Mouse (Mus musculus) liver, embryonic 14.5 days (tissue): ENCODE measurements around the gene Iqcf3. TPM values are rescaled to one million over a fixed set of nuclear protein-coding genes. Genes with fewer than 3 reads are reported as not detected.
A peak's percentile ranks its signal among the peaks of the same experiment; 100 is the strongest.

Experiments
- ATAC-seq: fragments of 200-750 bp; cut with Nextera tagmentation; 2 replicates; pipeline ENCODE4 v1.8.0; 2017; ENCODE audit warnings: moderate number of reproducible peaks, mild to moderate bottlenecking, moderate library complexity; ENCODE audit not compliant: insufficient read depth
- DNase-seq, 3 experiments: peaks; one replicate each; pipeline ENCODE4 v3.0.0-alpha.2; 2012 to 2013; ENCODE audit warnings: low read depth in 3 of 3, low spot score in 3 of 3
- H3K27ac ChIP-seq: fragments of 300-500 bp; sonication (generic); 2 replicates; pipeline ENCODE4 v1.5.1; 2014; ENCODE audit warnings: moderate library complexity, mild to moderate bottlenecking, control low read depth, inconsistent platforms
- H3K27me3 ChIP-seq: fragments of 300-500 bp; sonication (generic); 2 replicates; pipeline ENCODE4 v1.6.1; 2014; ENCODE audit warnings: mild to moderate bottlenecking, low read length, moderate library complexity; ENCODE audit not compliant: control insufficient read depth, insufficient read depth
- H3K36me3 ChIP-seq: fragments of 300-500 bp; sonication (generic); replicated peaks from 2 replicates; pipeline ENCODE4 v1.6.1; 2014; ENCODE audit warnings: low read depth; ENCODE audit not compliant: control insufficient read depth, insufficient read depth
- H3K4me1 ChIP-seq, 2 experiments: fragments of 200-500 bp in 1 of 2; fragments of 300-500 bp in 1 of 2; sonication (generic) in 1 of 2; replicated peaks; 2 replicates each; pipeline ENCODE4 v1.6.1; 2012 to 2014; ENCODE audit warnings: antibody characterized with exemption in 1 of 2, inconsistent platforms in 1 of 2, low read length in 1 of 2; ENCODE audit not compliant: control insufficient read depth in 2 of 2, insufficient read depth in 2 of 2
- H3K4me2 ChIP-seq: fragments of 300-500 bp; sonication (generic); 2 replicates; pipeline ENCODE4 v1.6.1; 2014; ENCODE audit warnings: low read depth, mild to moderate bottlenecking, control low read depth, moderate library complexity
- H3K4me3 ChIP-seq, 2 experiments: fragments of 200-500 bp in 1 of 2; fragments of 300-500 bp in 1 of 2; sonication (generic) in 1 of 2; 2 replicates each; pipeline ENCODE4 v1.5.1; 2012 to 2014; ENCODE audit warnings: low read depth in 2 of 2, low read length in 2 of 2, mild to moderate bottlenecking in 2 of 2, control low read depth in 1 of 2, inconsistent platforms in 1 of 2, moderate library complexity in 1 of 2; ENCODE audit not compliant: insufficient read depth in 1 of 2
- H3K9ac ChIP-seq: fragments of 300-500 bp; sonication (generic); replicated peaks from 2 replicates; pipeline ENCODE4 v1.6.1; 2014; ENCODE audit warnings: mild to moderate bottlenecking, control low read depth, moderate library complexity
- H3K9me3 ChIP-seq: fragments of 300-500 bp; sonication (generic); 2 replicates; pipeline ENCODE4 v1.6.1; 2016; ENCODE audit warnings: low read length, mixed read lengths; ENCODE audit not compliant: control insufficient read depth
- CTCF ChIP-seq: IDR thresholded peaks from 2 replicates; pipeline ENCODE4 v1.5.1; 2016; ENCODE audit warnings: antibody characterized with exemption, low read depth, control low read depth
- EP300 ChIP-seq: IDR thresholded peaks from 2 replicates; pipeline ENCODE4 v1.6.1; 2016; ENCODE audit warnings: antibody characterized with exemption, low read depth
- WGBS: fragments of 180-500 bp; shearing (Covaris S2); extraction: QIAGEN DNeasy Blood & Tissue Kit; methylation state at CpG from one replicate; pipeline ENCODE4 v1.1.7; 2014; ENCODE audit not compliant: insufficient replicate concordance; 5-methylcytosine and 5-hydroxymethylcytosine counted together
- polyA plus RNA-seq, 2 experiments: library from polyadenylated mRNA; depleted of rRNA in 1 of 2; stranded (reverse) in 1 of 2; unstranded in 1 of 2; fragments of >200 nt; fragmentation: Nextera tagmentation in 1 of 2; extraction: Ambion mirVana in 1 of 2; gene quantifications; 2 replicates each; pipeline versions ENCODE4 v1.2.1 to v1.2.3; 2012 to 2014

Gene Iqcf3
- polyA plus RNA-seq, 2 experiments = not detected

- Histone ChIP-seq H3K27me3 (no peaks in the 10 kb centered on the region), H3K4me3 (no peak overlapping the region), H3K36me3 (no peaks in the 10 kb centered on the region; the same call in 1 of the 2 replicates), H3K4me1 (peaks cover 5 to 6% of the 10 kb centered on the region in 2 experiments; a peak in 3 of 4 replicates), H3K27ac (no peak overlapping the region), H3K9me3 (no peaks in the 10 kb centered on the region), H3K4me2 (no peak overlapping the region), H3K9ac (no peak overlapping the region)
- TF ChIP-seq CTCF (no peak), EP300 (no peak)
- no peak for ATAC-seq
- DNase-seq = no peak
- WGBS = 78% methylated on average over 17 of the region's 17 CpGs
Measured at GRCm38 (mm10) chr9:106482578-106483115, 78.8 kb downstream of the Iqcf3 start.

- ATAC-seq (no peak), DNase-seq (no peak)
- no peaks in the 10 kb centered on the region for H3K27me3 ChIP-seq
- no peak overlapping the region for H3K9ac ChIP-seq
- H3K27ac ChIP-seq = no peak overlapping the region
- H3K4me1 ChIP-seq = peaks cover 6 to 8% of the 10 kb centered on the region in 2 experiments; a peak in 3 of 4 replicates
- H3K36me3 ChIP-seq = no peaks in the 10 kb centered on the region; the same call in 1 of the 2 replicates
- no peak overlapping the region for H3K4me2 ChIP-seq
- no peaks in the 10 kb centered on the region for H3K9me3 ChIP-seq
- no peak overlapping the region for H3K4me3 ChIP-seq
- TF ChIP-seq CTCF (no peak), EP300 (no peak)
- WGBS = 80% methylated on average over 13 of the region's 13 CpGs
Measured at GRCm38 (mm10) chr9:106481676-106482075, 79.8 kb downstream of the Iqcf3 start.

DNA sequence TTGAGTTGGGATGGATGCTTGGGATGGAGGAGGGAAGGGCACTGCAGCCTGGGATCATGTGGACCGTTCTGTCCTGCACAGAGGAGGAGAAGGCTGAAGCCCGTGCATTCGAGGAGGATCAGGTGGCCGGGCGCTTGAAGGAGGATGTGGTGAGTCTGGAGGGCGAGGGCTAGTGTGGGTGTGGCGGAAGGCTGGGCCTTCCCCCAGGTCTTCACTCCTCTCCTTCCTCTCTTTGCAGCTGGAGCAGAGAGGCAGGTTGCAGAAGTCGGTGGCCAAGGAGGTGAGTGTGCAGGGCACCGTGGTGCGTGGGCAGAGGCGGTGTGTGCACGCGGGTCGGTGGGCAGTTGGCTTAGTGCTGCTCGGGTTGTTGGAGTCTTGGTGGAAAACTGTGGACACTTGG lies 80.4 kb downstream of the Iqcf3 start:
- TF ChIP-seq CTCF = no peak
- no peak for TF ChIP-seq EP300
- H3K27ac ChIP-seq = no peak overlapping the region
- H3K9me3 ChIP-seq = no peaks in the 10 kb centered on the region
- H3K4me2 ChIP-seq = no peak overlapping the region
- no peaks in the 10 kb centered on the region; the same call in 1 of the 2 replicates for H3K36me3 ChIP-seq
- no peak overlapping the region for H3K9ac ChIP-seq
- 67% methylated on average over 15 of the region's 15 CpGs for WGBS
- DNase-seq (no peak), ATAC-seq (no peak)
- no peak overlapping the region for H3K4me3 ChIP-seq
- no peaks in the 10 kb centered on the region for H3K27me3 ChIP-seq
- peaks cover 6 to 12% of the 10 kb centered on the region in 2 experiments; a peak in 3 of 4 replicates for H3K4me1 ChIP-seq

- Histone ChIP-seq H3K4me2 (no peak overlapping the region), H3K4me3 (no peak overlapping the region), H3K27ac (no peak overlapping the region), H3K27me3 (no peaks in the 10 kb centered on the region), H3K36me3 (no peaks in the 10 kb centered on the region; the same call in 1 of the 2 replicates), H3K4me1 (peaks cover 6 to 12% of the 10 kb centered on the region in 2 experiments; a peak in 3 of 4 replicates), H3K9ac (no peak overlapping the region), H3K9me3 (no peaks in the 10 kb centered on the region)
- DNase-seq (no peak), ATAC-seq (no peak)
- no peak for TF ChIP-seq CTCF
- TF ChIP-seq EP300 = no peak
- WGBS = 82% methylated on average over 7 of the region's 7 CpGs
Measured at GRCm38 (mm10) chr9:106480541-106480940, 80.9 kb downstream of the Iqcf3 start.

DNA sequence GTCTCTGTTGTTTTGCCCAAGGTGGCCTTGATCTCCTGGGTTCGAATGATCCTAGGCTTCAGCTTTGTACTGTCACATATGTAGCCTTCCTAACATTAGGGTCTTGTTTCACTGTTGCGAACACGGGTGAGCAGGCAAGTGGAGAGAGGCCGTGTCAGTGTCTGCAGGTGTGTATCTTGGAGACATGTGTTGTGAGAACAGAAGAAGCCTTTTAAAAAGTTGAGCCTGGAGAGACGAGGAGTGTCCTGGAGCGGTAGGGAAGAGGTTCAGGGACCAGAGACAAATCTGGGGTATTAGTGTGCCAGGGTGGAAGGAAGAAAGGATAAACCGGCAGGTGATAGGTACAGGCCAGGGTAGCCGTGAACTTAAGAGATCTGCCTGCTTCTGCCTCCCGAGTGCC lies 83.3 kb downstream of the Iqcf3 start:
- Histone ChIP-seq H3K4me2 (peak overlapping the region; percentile 92), H3K4me3 (peak overlapping the region; percentile 63 to 75), H3K36me3 (no peaks in the 10 kb centered on the region; the same call in 1 of the 2 replicates), H3K27ac (no peak overlapping the region), H3K9ac (peak overlapping the region; percentile 55), H3K9me3 (no peaks in the 10 kb centered on the region), H3K27me3 (no peaks in the 10 kb centered on the region), H3K4me1 (peaks cover 6 to 12% of the 10 kb centered on the region in 2 experiments; a peak in 3 of 4 replicates)
- 62% methylated on average over 9 of the region's 9 CpGs for WGBS
- no peak for ATAC-seq
- DNase-seq = no peak
- no peak for TF ChIP-seq EP300
- no peak for TF ChIP-seq CTCF
